Mouse (Mus musculus): ENCODE results near the gene Parpbp. TPM values are rescaled to one million over a fixed set of nuclear protein-coding genes. Genes with fewer than 3 reads are reported as not detected.

The Parpbp gene
- polyA plus RNA-seq, 1 experiment from 2014 or later, result 17.1 TPM

- WGBS (ENCODE audit: insufficient replicate concordance), result 71% methylated on average over 5 of the region's 5 CpGs
- no peak for ATAC-seq
Measured at GRCm38 (mm10) chr10:88090772-88091171, 56.0 kb downstream of the Parpbp start, which contains the start of gene Pmch. Gene Pmch, plus strand, starts transcription at chr10:88091072.

GRCm38 (mm10) chr10:88067377-88067776 lies 79.4 kb downstream of the Parpbp start:
- ATAC-seq, result no peak
- 61% methylated on average over 3 of the region's 3 CpGs for WGBS (ENCODE audit: insufficient replicate concordance)
- no peaks in the 10 kb centered on the region for H3K9me3 ChIP-seq (replicated peaks)
- no peaks in the 10 kb centered on the region for H3K36me3 ChIP-seq
- H3K4me3 ChIP-seq, result no peak overlapping the region
- no peak overlapping the region for H3K4me2 ChIP-seq
- no peak overlapping the region for H3K9ac ChIP-seq
- H3K27me3 ChIP-seq (replicated peaks), result no peaks in the 10 kb centered on the region
- no peak overlapping the region for H3K27ac ChIP-seq
- no peaks in the 10 kb centered on the region for H3K4me1 ChIP-seq

More at GRCm38 (mm10) chr10:88090772-88091171, 56.0 kb downstream of the Parpbp start, which contains the start of gene Pmch:
- no peak within 1 kb of the TSS for H3K4me3 ChIP-seq
- no peak within 1 kb of the TSS for H3K27ac ChIP-seq
- peaks cover 30% of the 10 kb centered on the region for H3K36me3 ChIP-seq
- H3K9ac ChIP-seq, result no peak within 1 kb of the TSS
- H3K27me3 ChIP-seq (replicated peaks), result no peaks in the 10 kb centered on the region
- no peaks in the 10 kb centered on the region for H3K9me3 ChIP-seq (replicated peaks)
- no peak within 1 kb of the TSS for H3K4me2 ChIP-seq
- H3K4me1 ChIP-seq, result no peaks in the 10 kb centered on the region

GRCm38 (mm10) chr10:88064872-88065271 lies 81.9 kb downstream of the Parpbp start:
- H3K4me3 ChIP-seq, result no peak overlapping the region
- no peaks in the 10 kb centered on the region for H3K4me1 ChIP-seq
- 28% methylated on average over 2 of the region's 2 CpGs for WGBS (ENCODE audit: insufficient replicate concordance)
- no peak for ATAC-seq
- no peaks in the 10 kb centered on the region for H3K9me3 ChIP-seq (replicated peaks)
- no peak overlapping the region for H3K9ac ChIP-seq
- no peak overlapping the region for H3K27ac ChIP-seq
- H3K36me3 ChIP-seq, result no peaks in the 10 kb centered on the region
- no peaks in the 10 kb centered on the region for H3K27me3 ChIP-seq (replicated peaks)
- H3K4me2 ChIP-seq, result no peak overlapping the region

GRCm38 (mm10) chr10:88063436-88063835 lies 83.3 kb downstream of the Parpbp start:
- Histone ChIP-seq H3K4me1 (no peaks in the 10 kb centered on the region), H3K36me3 (no peaks in the 10 kb centered on the region), H3K9me3 (replicated peaks) (no peaks in the 10 kb centered on the region), H3K27ac (no peak overlapping the region), H3K9ac (no peak overlapping the region), H3K4me3 (no peak overlapping the region), H3K4me2 (no peak overlapping the region), H3K27me3 (replicated peaks) (no peaks in the 10 kb centered on the region)
- ATAC-seq, result no peak
- WGBS (ENCODE audit: insufficient replicate concordance), result 65% methylated on average over 4 of the region's 4 CpGs

GRCm38 (mm10) chr10:88056950-88057649 lies 89.6 kb downstream of the Parpbp start:
- WGBS (ENCODE audit: insufficient replicate concordance), result 61% methylated on average over 14 of the region's 14 CpGs
- Histone ChIP-seq H3K9me3 (replicated peaks) (no peaks in the 10 kb centered on the region), H3K4me3 (no peak overlapping the region), H3K27me3 (replicated peaks) (no peaks in the 10 kb centered on the region), H3K36me3 (no peaks in the 10 kb centered on the region), H3K27ac (no peak overlapping the region), H3K4me2 (no peak overlapping the region), H3K9ac (no peak overlapping the region), H3K4me1 (no peaks in the 10 kb centered on the region)
- no peak for ATAC-seq

GRCm38 (mm10) chr10:88054233-88054985 lies 92.3 kb downstream of the Parpbp start:
- H3K9ac ChIP-seq, result no peak overlapping the region
- no peaks in the 10 kb centered on the region for H3K36me3 ChIP-seq
- WGBS (ENCODE audit: insufficient replicate concordance), result 63% methylated on average over 14 of the region's 14 CpGs
- H3K4me1 ChIP-seq, result no peaks in the 10 kb centered on the region
- H3K27ac ChIP-seq, result no peak overlapping the region
- no peak for ATAC-seq
- no peak overlapping the region for H3K4me2 ChIP-seq
- H3K27me3 ChIP-seq (replicated peaks), result no peaks in the 10 kb centered on the region
- H3K9me3 ChIP-seq (replicated peaks), result no peaks in the 10 kb centered on the region
- H3K4me3 ChIP-seq, result no peak overlapping the region

GRCm38 (mm10) chr10:88046098-88046771 lies 100.5 kb downstream of the Parpbp start:
- 67% methylated on average over 11 of the region's 11 CpGs for WGBS (ENCODE audit: insufficient replicate concordance)
- no peak overlapping the region for H3K27ac ChIP-seq
- H3K27me3 ChIP-seq (replicated peaks), result no peaks in the 10 kb centered on the region
- no peak overlapping the region for H3K4me2 ChIP-seq
- H3K36me3 ChIP-seq, result no peaks in the 10 kb centered on the region
- no peaks in the 10 kb centered on the region for H3K9me3 ChIP-seq (replicated peaks)
- H3K4me1 ChIP-seq, result no peaks in the 10 kb centered on the region
- no peak for ATAC-seq
- no peak overlapping the region for H3K4me3 ChIP-seq
- no peak overlapping the region for H3K9ac ChIP-seq

GRCm38 (mm10) chr10:88044297-88044696 lies 102.4 kb downstream of the Parpbp start:
- 56% methylated on average over 4 of the region's 4 CpGs for WGBS (ENCODE audit: insufficient replicate concordance)
- no peak overlapping the region for H3K4me2 ChIP-seq
- H3K36me3 ChIP-seq, result no peaks in the 10 kb centered on the region
- H3K4me1 ChIP-seq, result no peaks in the 10 kb centered on the region
- no peaks in the 10 kb centered on the region for H3K27me3 ChIP-seq (replicated peaks)
- H3K4me3 ChIP-seq, result no peak overlapping the region
- no peak for ATAC-seq
- H3K9me3 ChIP-seq (replicated peaks), result no peaks in the 10 kb centered on the region
- no peak overlapping the region for H3K27ac ChIP-seq
- H3K9ac ChIP-seq, result no peak overlapping the region

Other genes starting within 250 kb of the Parpbp start
- 0.77 and 1.0 TPM in 2 replicates for gene Pmch, start 55.9 kb downstream of the Parpbp start, polyA plus RNA-seq (2016; fragmentation: Nextera tagmentation; extraction: Ambion mirVana)
- 65.6 and 67.5 TPM in 2 replicates for gene Nup37, start 51 bp upstream of the Parpbp start, polyA plus RNA-seq (2016; fragmentation: Nextera tagmentation; extraction: Ambion mirVana)
- gene Washc3, start 54.2 kb upstream of the Parpbp start, polyA plus RNA-seq (2016; fragmentation: Nextera tagmentation; extraction: Ambion mirVana), result 34.9 and 36.0 TPM in 2 replicates
- gene Dram1, start 232.1 kb upstream of the Parpbp start, polyA plus RNA-seq (2016; fragmentation: Nextera tagmentation; extraction: Ambion mirVana), result 0.64 and 0.86 TPM in 2 replicates
- gene Gnptab, start 232.2 kb upstream of the Parpbp start, polyA plus RNA-seq (2016; fragmentation: Nextera tagmentation; extraction: Ambion mirVana), result 7.3 and 8.2 TPM in 2 replicates

Data from liver, embryonic 12.5 days (tissue).